Mouse (Mus musculus) hindbrain, embryonic 13.5 days (tissue): ENCODE measurements around the gene Fbxo42. TPM values are rescaled to one million over a fixed set of nuclear protein-coding genes. Genes with fewer than 3 reads are reported as not detected.

Experiments
- ATAC-seq: fragments of 200-750 bp; cut with Nextera tagmentation; 2 replicates; pipeline ENCODE4 v1.8.0; 2017; ENCODE audit warnings: moderate TSS enrichment; ENCODE audit not compliant: low FRiP score
- H3K27ac ChIP-seq: fragments of 300-500 bp; sonication (generic); 2 replicates; pipeline ENCODE4 v1.5.1; 2015; ENCODE audit warnings: inconsistent platforms, mild to moderate bottlenecking, moderate library complexity
- H3K27me3 ChIP-seq: fragments of 300-500 bp; sonication (generic); 2 replicates; pipeline ENCODE4 v1.6.1; 2015; ENCODE audit warnings: mild to moderate bottlenecking, inconsistent platforms
- H3K36me3 ChIP-seq: fragments of 300-500 bp; sonication (generic); 2 replicates; pipeline ENCODE4 v1.6.1; 2015; ENCODE audit warnings: mild to moderate bottlenecking, inconsistent platforms
- H3K4me1 ChIP-seq: fragments of 300-500 bp; sonication (generic); replicated peaks from 2 replicates; pipeline ENCODE4 v1.6.1; 2015; ENCODE audit warnings: inconsistent platforms
- H3K4me2 ChIP-seq: fragments of 300-500 bp; sonication (generic); 2 replicates; pipeline ENCODE4 v1.6.1; 2015; ENCODE audit warnings: inconsistent platforms, mild to moderate bottlenecking, moderate library complexity
- H3K4me3 ChIP-seq: fragments of 300-500 bp; sonication (generic); 2 replicates; pipeline ENCODE4 v1.5.1; 2015; ENCODE audit warnings: mild to moderate bottlenecking, inconsistent platforms
- H3K9ac ChIP-seq: fragments of 300-500 bp; sonication (generic); 2 replicates; pipeline ENCODE4 v1.6.1; 2015; ENCODE audit warnings: mild to moderate bottlenecking, inconsistent platforms
- H3K9me3 ChIP-seq: fragments of 300-500 bp; sonication (generic); 2 replicates; pipeline ENCODE4 v1.6.1; 2016; ENCODE audit warnings: inconsistent platforms
- WGBS: fragments of 180-500 bp; shearing (Covaris S2); methylation state at CpG from one replicate; pipeline ENCODE4 v1.1.7; 2015; 5-methylcytosine and 5-hydroxymethylcytosine counted together
- polyA plus RNA-seq: library from polyadenylated mRNA; unstranded; fragments of >200 nt; fragmentation: Nextera tagmentation; extraction: Ambion mirVana; gene quantifications from 2 replicates; pipeline ENCODE4 v1.2.1, GENCODE M21; 2015

Gene Fbxo42
- polyA plus RNA-seq, 1 experiment from 2014 or later: 21.9 TPM

- under 1% methylated on average over 60 of the region's 60 CpGs for WGBS
- H3K36me3 ChIP-seq: no peaks in the 10 kb centered on the region
- H3K4me2 ChIP-seq: peak overlapping the region; percentile 58
- peaks cover 85% of the 10 kb centered on the region for H3K27me3 ChIP-seq
- H3K4me3 ChIP-seq: peak overlapping the region; percentile 41
- peak overlapping the region; percentile 49 for H3K9ac ChIP-seq
- peaks cover 54% of the 10 kb centered on the region for H3K4me1 ChIP-seq
- H3K27ac ChIP-seq: no peak overlapping the region
- H3K9me3 ChIP-seq: no peaks in the 10 kb centered on the region
- 0 out of 2 replicates have a peak, but pooled peaks have one; percentile 29 for ATAC-seq
Measured at GRCm38 (mm10) chr4:141247776-141248613, 100.3 kb downstream of the Fbxo42 start.

DNA sequence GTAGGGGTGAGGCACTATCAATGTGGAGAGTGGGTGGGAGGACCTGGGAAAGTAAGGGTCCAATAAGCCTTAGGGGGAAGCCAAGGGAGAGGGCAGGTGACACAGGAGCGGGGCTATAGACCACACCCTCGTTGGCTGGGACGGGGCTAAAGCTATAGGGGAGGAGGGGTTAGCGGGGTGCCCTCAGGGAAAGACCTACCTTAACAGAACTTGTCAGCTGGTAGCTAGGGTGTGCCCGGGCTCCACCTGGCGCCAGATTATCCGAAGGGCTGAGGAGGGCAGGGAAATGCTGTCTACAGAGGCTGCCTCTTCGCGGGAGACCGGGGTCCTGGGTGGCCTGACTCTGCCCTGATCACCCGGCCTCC lies 100.9 kb downstream of the Fbxo42 start:
- H3K9me3 ChIP-seq: no peaks in the 10 kb centered on the region
- H3K4me2 ChIP-seq: 0 out of 2 replicates have a peak overlapping the region, but pooled peaks have one; percentile 58
- H3K9ac ChIP-seq: no peak overlapping the region
- 11% methylated on average over 11 of the region's 11 CpGs for WGBS
- ATAC-seq: no peak
- H3K4me3 ChIP-seq: peak overlapping the region; percentile 41; the same call in 1 of the 2 replicates
- no peaks in the 10 kb centered on the region for H3K36me3 ChIP-seq
- peaks cover 79% of the 10 kb centered on the region for H3K27me3 ChIP-seq
- H3K27ac ChIP-seq: no peak overlapping the region
- peaks cover 48% of the 10 kb centered on the region for H3K4me1 ChIP-seq

DNA sequence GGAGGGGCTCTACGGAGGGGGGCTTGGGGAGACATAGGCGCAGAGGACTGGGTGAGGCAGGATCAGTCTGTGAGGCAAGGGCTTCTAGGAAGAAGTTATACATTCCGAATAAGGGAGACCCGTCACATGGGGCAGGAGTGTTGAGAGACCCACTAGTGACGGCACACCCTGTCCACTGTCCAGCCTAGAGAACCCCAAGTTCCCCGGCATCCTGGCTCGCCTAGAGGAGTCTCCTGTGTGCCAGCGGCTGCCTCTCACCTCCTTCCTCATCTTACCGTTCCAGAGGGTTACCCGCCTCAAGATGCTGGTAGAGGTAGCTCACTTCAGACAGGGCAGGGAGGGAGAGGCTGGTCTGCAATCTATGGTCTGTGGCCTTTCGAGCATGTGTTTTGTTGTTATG lies 101.7 kb downstream of the Fbxo42 start:
- Histone ChIP-seq H3K27ac (no peak overlapping the region), H3K9me3 (no peaks in the 10 kb centered on the region), H3K4me1 (peaks cover 46% of the 10 kb centered on the region), H3K9ac (no peak overlapping the region), H3K27me3 (peaks cover 71% of the 10 kb centered on the region), H3K4me2 (no peak overlapping the region), H3K36me3 (no peaks in the 10 kb centered on the region), H3K4me3 (no peak overlapping the region)
- WGBS: 77% methylated on average over 11 of the region's 11 CpGs
- no peak for ATAC-seq

DNA sequence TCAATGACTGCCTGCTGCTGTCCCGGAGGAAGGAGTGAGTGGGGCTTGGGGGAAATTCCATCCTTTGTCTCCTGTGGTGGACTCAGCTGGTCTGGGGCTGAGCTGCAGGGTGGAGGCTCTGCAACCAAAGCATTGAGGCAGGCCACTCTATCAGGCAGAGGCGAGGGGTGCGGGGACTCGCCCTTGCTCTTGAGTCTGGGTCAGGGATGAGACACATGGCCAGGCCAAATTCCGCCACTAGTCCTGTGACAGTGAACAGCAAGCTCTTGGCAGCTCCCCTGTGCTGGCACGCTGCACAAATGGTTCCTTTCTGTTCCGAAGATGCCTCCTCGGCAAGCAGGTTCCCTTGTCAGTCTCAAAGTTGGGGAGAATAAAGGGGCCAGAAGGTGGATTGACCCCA lies 103.4 kb downstream of the Fbxo42 start:
- no peaks in the 10 kb centered on the region for H3K9me3 ChIP-seq
- no peaks in the 10 kb centered on the region for H3K36me3 ChIP-seq
- peaks cover 35% of the 10 kb centered on the region for H3K4me1 ChIP-seq
- H3K27me3 ChIP-seq: peaks cover 54% of the 10 kb centered on the region
- H3K9ac ChIP-seq: no peak overlapping the region
- H3K27ac ChIP-seq: no peak overlapping the region
- H3K4me3 ChIP-seq: no peak overlapping the region
- no peak overlapping the region for H3K4me2 ChIP-seq
- no peak for ATAC-seq
- 70% methylated on average over 8 of the region's 8 CpGs for WGBS

GRCm38 (mm10) chr4:141252641-141253040 lies 104.9 kb downstream of the Fbxo42 start:
- peaks cover 39% of the 10 kb centered on the region for H3K27me3 ChIP-seq
- no peak overlapping the region for H3K4me3 ChIP-seq
- no peaks in the 10 kb centered on the region for H3K36me3 ChIP-seq
- no peak overlapping the region for H3K9ac ChIP-seq
- peaks cover 19% of the 10 kb centered on the region for H3K4me1 ChIP-seq
- no peak for ATAC-seq
- no peak overlapping the region for H3K27ac ChIP-seq
- no peak overlapping the region for H3K4me2 ChIP-seq
- no peaks in the 10 kb centered on the region for H3K9me3 ChIP-seq
- 77% methylated on average over 2 of the region's 2 CpGs for WGBS

Other genes starting within 250 kb of the Fbxo42 start
- gene Padi2, start 241.6 kb upstream of the Fbxo42 start, polyA plus RNA-seq: 0.89 and 1.1 TPM in 2 replicates
- gene Sdhb, start 186.7 kb upstream of the Fbxo42 start, polyA plus RNA-seq: 442 and 459 TPM in 2 replicates
- 140 TPM in 2 replicates for gene Atp13a2, start 161.0 kb upstream of the Fbxo42 start, polyA plus RNA-seq
- 198 and 227 TPM in 2 replicates for gene Mfap2, start 137.5 kb upstream of the Fbxo42 start, polyA plus RNA-seq
- gene Crocc, start 87.4 kb upstream of the Fbxo42 start, polyA plus RNA-seq: 6.0 and 6.2 TPM in 2 replicates
- gene Necap2, start 69.6 kb upstream of the Fbxo42 start, polyA plus RNA-seq: 52.6 and 57.3 TPM in 2 replicates
- gene Spata21, start 59.6 kb upstream of the Fbxo42 start, polyA plus RNA-seq: 0.17 and 0.40 TPM in 2 replicates
- 28.9 and 29.3 TPM in 2 replicates for gene Szrd1, start 8.1 kb upstream of the Fbxo42 start, polyA plus RNA-seq
- gene Rsg1, start 66.0 kb downstream of the Fbxo42 start, polyA plus RNA-seq: 8.1 and 8.5 TPM in 2 replicates
- gene Arhgef19, start 91.6 kb downstream of the Fbxo42 start, polyA plus RNA-seq: 1.4 TPM in 2 replicates
- gene Epha2, start 153.3 kb downstream of the Fbxo42 start, polyA plus RNA-seq: 1.5 and 1.8 TPM in 2 replicates
- gene Fam131c, start 220.3 kb downstream of the Fbxo42 start, polyA plus RNA-seq: 11.7 and 12.7 TPM in 2 replicates